Mouse (Mus musculus) bone marrow macrophage, adult 2 months (primary cell): Measurements from ENCODE around the gene Hdgfl2.
A peak's percentile ranks its signal among the peaks of the same experiment; 100 is the strongest.

Experiments
- CTCF ChIP-seq: IDR thresholded peaks from 2 replicates; pipeline ENCODE4 v1.5.1; 2012; ENCODE audit warnings: low read depth, mild to moderate bottlenecking, low read length, moderate library complexity
- POLR2A ChIP-seq: IDR thresholded peaks from 2 replicates; pipeline ENCODE4 v1.6.1; 2012; ENCODE audit warnings: mild to moderate bottlenecking, low read depth, low read length, borderline replicate concordance

DNA sequence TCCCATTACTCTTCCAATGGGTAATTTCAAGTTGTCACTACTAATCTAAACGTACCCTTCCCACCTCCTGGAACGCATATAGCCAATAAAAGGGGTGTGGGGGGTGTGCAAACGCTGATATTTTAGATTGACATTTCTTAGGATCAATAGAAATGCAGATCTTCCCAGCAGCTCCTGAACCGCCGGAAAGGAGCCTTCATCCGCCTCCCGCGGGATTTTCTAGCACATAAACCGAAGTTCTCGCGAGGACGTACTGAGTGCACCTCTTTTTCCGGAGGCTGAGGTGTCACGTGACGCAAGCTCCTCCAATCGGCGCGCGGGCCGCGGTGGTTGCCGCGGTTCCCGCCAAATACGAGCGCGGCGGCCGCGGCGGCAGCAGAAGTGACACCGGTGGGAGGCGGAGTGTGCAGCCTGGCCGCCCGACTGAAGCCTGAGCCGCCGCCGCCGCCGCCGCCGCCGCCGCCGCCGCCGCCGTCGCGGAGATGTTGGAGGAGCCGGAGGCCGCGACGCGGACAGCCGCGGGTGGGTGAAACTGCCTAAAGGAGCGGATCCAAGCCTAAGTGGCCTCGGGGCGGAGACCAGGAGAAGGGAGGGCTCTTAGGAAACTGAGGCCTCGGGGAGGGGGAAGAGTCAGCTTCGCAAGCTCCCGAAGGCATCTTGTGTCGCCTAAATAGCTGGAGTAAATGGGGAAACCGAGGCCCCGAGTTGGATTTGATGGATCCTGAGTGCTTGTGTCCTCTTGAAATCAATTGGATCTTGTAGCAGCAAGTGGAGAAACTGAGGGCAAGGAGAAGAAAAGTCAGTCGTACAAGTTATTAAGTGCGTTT, 39.2 kb upstream of the Hdgfl2 start, which contains the start of gene Chaf1a:
- TF ChIP-seq POLR2A, result 0 out of 2 replicates have a peak, but pooled peaks have one; percentile 37
- TF ChIP-seq CTCF, result no peak
